Mouse (Mus musculus) midbrain, embryonic 16.5 days (tissue): ENCODE measurements around the gene Htr2c. TPM values are rescaled to one million over a fixed set of nuclear protein-coding genes. Genes with fewer than 3 reads are reported as not detected.
A peak's percentile ranks its signal among the peaks of the same experiment; 100 is the strongest.

Experiments
- ATAC-seq: fragments of 200-750 bp; cut with Nextera tagmentation; 2 replicates; pipeline ENCODE4 v1.8.0; 2017; ENCODE audit warnings: moderate TSS enrichment
- H3K27ac ChIP-seq: fragments of 300-500 bp; sonication (generic); 2 replicates; pipeline ENCODE4 v1.5.1; 2014; ENCODE audit warnings: mild to moderate bottlenecking, low read length, mixed read lengths
- H3K27me3 ChIP-seq: fragments of 300-500 bp; sonication (generic); 2 replicates; pipeline ENCODE4 v1.6.1; 2014; ENCODE audit warnings: low read depth, low read length, mixed read lengths; ENCODE audit not compliant: control insufficient read depth, insufficient read depth
- H3K36me3 ChIP-seq: fragments of 300-500 bp; sonication (generic); 2 replicates; pipeline ENCODE4 v1.6.1; 2014; ENCODE audit warnings: mild to moderate bottlenecking, low read length, moderate library complexity, mixed read lengths; ENCODE audit not compliant: control insufficient read depth, insufficient read depth
- H3K4me1 ChIP-seq: fragments of 300-500 bp; sonication (generic); 2 replicates; pipeline ENCODE4 v1.6.1; 2014; ENCODE audit warnings: mild to moderate bottlenecking, low read length, mixed read lengths; ENCODE audit not compliant: control insufficient read depth, insufficient read depth
- H3K4me2 ChIP-seq: fragments of 300-500 bp; sonication (generic); 2 replicates; pipeline ENCODE4 v1.6.1; 2014; ENCODE audit warnings: mild to moderate bottlenecking, low read length, mixed read lengths
- H3K4me3 ChIP-seq: fragments of 300-500 bp; sonication (generic); 2 replicates; pipeline ENCODE4 v1.5.1; 2014; ENCODE audit warnings: low read depth, mild to moderate bottlenecking, low read length, moderate library complexity, mixed read lengths
- H3K9ac ChIP-seq: fragments of 300-500 bp; sonication (generic); 2 replicates; pipeline ENCODE4 v1.6.1; 2014; ENCODE audit warnings: low read depth, low read length, mixed read lengths
- H3K9me3 ChIP-seq: fragments of 300-500 bp; sonication (generic); replicated peaks from 2 replicates; pipeline ENCODE4 v1.6.1; 2014; ENCODE audit warnings: mild to moderate bottlenecking, low read length, mixed read lengths; ENCODE audit not compliant: control insufficient read depth, poor library complexity, severe bottlenecking
- WGBS: fragments of 180-500 bp; shearing (Covaris S2); extraction: QIAGEN DNeasy Blood & Tissue Kit; methylation state at CpG from one replicate; pipeline ENCODE4 v1.1.7; 2014; 5-methylcytosine and 5-hydroxymethylcytosine counted together
- microRNA counts: library from miRNA; unstranded; fragments of <30 nt; microRNA quantifications from one replicate; lab custom pipeline; 2016
- microRNA-seq: library from miRNA; unstranded; fragments of <30 nt; microRNA quantifications from one replicate; pipeline ENCODE4, GENCODE M21; 2017
- polyA plus RNA-seq: library from polyadenylated mRNA; unstranded; fragments of >200 nt; fragmentation: Nextera tagmentation; extraction: Ambion mirVana; gene quantifications from 2 replicates; pipeline ENCODE4 v1.2.1, GENCODE M21; 2015

Htr2c gene
- polyA plus RNA-seq, 1 experiment from 2014 or later, result 8.9 TPM

- H3K4me2 ChIP-seq, result no peak overlapping the region
- H3K27ac ChIP-seq, result no peak overlapping the region
- WGBS, result 31% methylated on average over 3 of the region's 3 CpGs
- no peaks in the 10 kb centered on the region for H3K27me3 ChIP-seq
- H3K9ac ChIP-seq, result no peak overlapping the region
- ATAC-seq, result no peak
- no peaks in the 10 kb centered on the region for H3K4me1 ChIP-seq
- no peak overlapping the region for H3K4me3 ChIP-seq
- no peaks in the 10 kb centered on the region for H3K36me3 ChIP-seq
- H3K9me3 ChIP-seq, result no peaks in the 10 kb centered on the region
Measured at GRCm38 (mm10) chrX:147055730-147056129, 93.4 kb downstream of the Htr2c start.

- Histone ChIP-seq H3K9me3 (no peaks in the 10 kb centered on the region), H3K4me1 (no peaks in the 10 kb centered on the region), H3K4me3 (no peak overlapping the region), H3K27ac (no peak overlapping the region), H3K27me3 (no peaks in the 10 kb centered on the region), H3K36me3 (no peaks in the 10 kb centered on the region), H3K4me2 (no peak overlapping the region), H3K9ac (no peak overlapping the region)
- ATAC-seq, result no peak
Measured at GRCm38 (mm10) chrX:147071622-147072021, 109.3 kb downstream of the Htr2c start.

- H3K9ac ChIP-seq, result no peak overlapping the region
- H3K4me1 ChIP-seq, result no peaks in the 10 kb centered on the region
- 39% methylated on average over 1 of the region's 1 CpGs for WGBS
- H3K27ac ChIP-seq, result no peak overlapping the region
- ATAC-seq, result no peak
- H3K27me3 ChIP-seq, result no peaks in the 10 kb centered on the region
- H3K9me3 ChIP-seq, result no peaks in the 10 kb centered on the region
- H3K4me2 ChIP-seq, result no peak overlapping the region
- H3K36me3 ChIP-seq, result no peaks in the 10 kb centered on the region
- H3K4me3 ChIP-seq, result no peak overlapping the region
Measured at GRCm38 (mm10) chrX:147119155-147119554, 156.8 kb downstream of the Htr2c start.

- Histone ChIP-seq H3K27me3 (no peaks in the 10 kb centered on the region), H3K4me1 (no peaks in the 10 kb centered on the region), H3K36me3 (no peaks in the 10 kb centered on the region), H3K9me3 (no peaks in the 10 kb centered on the region), H3K27ac (no peak overlapping the region), H3K9ac (no peak overlapping the region), H3K4me3 (no peak overlapping the region), H3K4me2 (no peak overlapping the region)
- no peak for ATAC-seq
Measured at GRCm38 (mm10) chrX:147215251-147215650, 252.9 kb downstream of the Htr2c start.

- Histone ChIP-seq H3K4me2 (no peak overlapping the region), H3K36me3 (no peaks in the 10 kb centered on the region), H3K9ac (no peak overlapping the region), H3K4me3 (no peak overlapping the region), H3K27me3 (no peaks in the 10 kb centered on the region), H3K27ac (no peak overlapping the region), H3K9me3 (no peaks in the 10 kb centered on the region), H3K4me1 (no peaks in the 10 kb centered on the region)
- WGBS, result 81% methylated on average over 3 of the region's 3 CpGs
- ATAC-seq, result no peak
Measured at GRCm38 (mm10) chrX:147217382-147218013, 255.2 kb downstream of the Htr2c start.

- Histone ChIP-seq H3K36me3 (no peaks in the 10 kb centered on the region), H3K27me3 (no peaks in the 10 kb centered on the region), H3K9me3 (no peaks in the 10 kb centered on the region), H3K4me3 (no peak overlapping the region), H3K4me1 (no peaks in the 10 kb centered on the region), H3K9ac (no peak overlapping the region), H3K27ac (no peak overlapping the region), H3K4me2 (no peak overlapping the region)
- 65% methylated on average over 2 of the region's 2 CpGs for WGBS
- no peak for ATAC-seq
Measured at GRCm38 (mm10) chrX:147238806-147239542, 276.7 kb downstream of the Htr2c start.

MicroRNAs encoded within 50 kb of the gene (microRNA counts, 519-probe panel; counts per million panel counts)
- microRNA mmu-miR-448 (lab: Ali Mortazavi, UCI) (2,309 counts per million, percentile 68 among the panel's probes with 10 or more counts), microRNA mmu-miR-764-3p (lab: Ali Mortazavi, UCI) (1,746 counts per million, percentile 35 among the panel's probes with 10 or more counts), microRNA mmu-miR-764-5p (lab: Ali Mortazavi, UCI) (2,744 counts per million, percentile 82 among the panel's probes with 10 or more counts)

Small RNAs within 50 kb of the gene (microRNA-seq; reads per million reads assigned to microRNA genes)
- gene Gm22650, result not detected
- not detected for gene Gm24627
- gene Mir1264, result 150 reads per million, percentile 57 among the genes with 10 or more reads in this experiment
- gene Mir1298, result 2,023 reads per million, percentile 84 among the genes with 10 or more reads in this experiment
- gene Mir1912, result 2.2 reads per million, percentile 8 among the genes with 10 or more reads in this experiment
- 233 reads per million, percentile 63 among the genes with 10 or more reads in this experiment for gene Mir448
- gene Mir764, result 3.1 reads per million, percentile 14 among the genes with 10 or more reads in this experiment
